Mouse (Mus musculus): ENCODE measurements at regions not wholly inside any gene's neighbourhood (a gene's known extent, or its start where the extent isn't known, plus 50 kb on each side); places are given as distances from the start of the nearest gene placed in this dataset.

DNA sequence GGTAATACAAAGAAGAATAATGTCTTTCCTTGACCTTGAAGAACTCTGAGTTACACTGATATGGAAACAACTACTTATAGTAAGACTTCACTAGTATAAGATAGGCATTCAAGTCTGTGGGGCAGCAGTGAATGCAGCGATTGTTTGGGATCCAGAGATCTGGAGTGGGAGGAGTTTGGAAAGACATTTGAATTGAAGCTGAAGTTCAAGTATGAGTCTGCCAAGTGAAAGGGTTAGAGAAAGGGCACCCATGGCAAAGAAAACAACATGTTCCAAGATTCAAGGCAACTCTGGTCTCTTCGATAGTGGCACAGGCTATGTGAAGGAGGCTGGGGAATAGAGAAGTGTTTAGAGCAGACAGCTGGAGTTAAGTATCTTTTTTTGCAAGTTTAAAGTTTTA is 275.3 kb downstream of the Tmsb4x start:
- no peak for DNase-seq (ENCODE audit: low spot score)
- no peak overlapping the region for H3K4me2 ChIP-seq (ENCODE audit: low read length)
- H3K9ac ChIP-seq (ENCODE audit: low read length) = no peak overlapping the region
- no peaks in the 10 kb centered on the region for H3K9me3 ChIP-seq (ENCODE audit: control insufficient read depth, low read length)
- 0 out of 2 replicates have a peak, but pooled peaks cover 2% of the 10 kb centered on the region for H3K27me3 ChIP-seq (replicated peaks; ENCODE audit: control insufficient read depth, insufficient read depth, low read length)
- 76% methylated on average over 2 of the region's 2 CpGs for WGBS
- H3K4me3 ChIP-seq (ENCODE audit: low read depth, low read length) = no peak overlapping the region
- no peaks in the 10 kb centered on the region for H3K36me3 ChIP-seq (ENCODE audit: control insufficient read depth, insufficient read depth, low read length)
- no peak overlapping the region for H3K27ac ChIP-seq (ENCODE audit: low read depth)
- H3K4me1 ChIP-seq (replicated peaks; ENCODE audit: control insufficient read depth, insufficient read depth, low read length) = no peaks in the 10 kb centered on the region
- no peak for ATAC-seq (replicated peaks; ENCODE audit: low FRiP score, low TSS enrichment, low read depth)

DNA sequence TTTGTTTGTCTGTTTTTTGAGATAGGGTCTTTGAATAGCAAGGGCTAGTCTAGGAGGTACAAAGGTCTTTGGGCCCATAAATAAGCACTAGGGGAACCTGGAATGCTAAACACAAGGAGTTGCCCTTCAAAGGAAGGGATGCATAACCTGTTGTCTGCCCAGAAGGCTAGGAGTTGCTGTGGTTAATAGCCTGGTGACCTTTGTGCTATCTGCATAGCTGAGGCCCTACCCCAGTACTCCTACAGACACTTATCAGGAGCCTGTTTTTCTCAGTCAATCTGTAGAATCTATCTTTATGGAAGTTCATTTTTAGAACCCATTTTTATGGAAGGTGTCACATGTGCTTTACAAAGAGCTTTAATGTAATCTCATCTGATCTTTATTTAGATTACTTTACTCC is 276.6 kb downstream of the Tmsb4x start:
- no peak overlapping the region for H3K4me3 ChIP-seq (ENCODE audit: low read depth, low read length)
- H3K9me3 ChIP-seq (ENCODE audit: control insufficient read depth, low read length) = no peaks in the 10 kb centered on the region
- no peak overlapping the region for H3K27ac ChIP-seq (ENCODE audit: low read depth)
- H3K4me1 ChIP-seq (replicated peaks; ENCODE audit: control insufficient read depth, insufficient read depth, low read length) = no peaks in the 10 kb centered on the region
- H3K4me2 ChIP-seq (ENCODE audit: low read length) = no peak overlapping the region
- no peaks in the 10 kb centered on the region for H3K36me3 ChIP-seq (ENCODE audit: control insufficient read depth, insufficient read depth, low read length)
- H3K9ac ChIP-seq (ENCODE audit: low read length) = no peak overlapping the region
- H3K27me3 ChIP-seq (replicated peaks; ENCODE audit: control insufficient read depth, insufficient read depth, low read length) = 0 out of 2 replicates have a peak, but pooled peaks cover 2% of the 10 kb centered on the region
- DNase-seq (ENCODE audit: low spot score) (no peak), ATAC-seq (replicated peaks; ENCODE audit: low FRiP score, low TSS enrichment, low read depth) (no peak)

DNA sequence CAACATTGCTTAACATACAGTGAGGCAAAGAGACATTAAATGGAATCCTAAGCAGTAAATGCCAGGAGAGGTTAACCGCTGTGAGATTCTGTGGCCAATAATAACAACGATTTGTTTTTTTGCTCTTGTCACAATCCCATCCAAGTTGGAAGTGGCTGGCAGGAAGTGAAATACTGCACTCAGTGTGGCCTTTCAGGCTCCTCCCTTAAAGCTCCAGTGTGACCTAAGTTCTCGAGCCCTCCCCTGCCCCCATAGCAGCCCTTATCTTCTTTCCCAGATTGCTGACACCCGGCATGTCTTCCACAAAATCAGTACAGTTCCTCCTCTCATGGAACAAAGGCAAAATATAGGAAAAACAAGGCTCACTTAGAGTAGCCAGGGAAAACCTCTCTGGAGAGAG is 278.1 kb downstream of the Tmsb4x start:
- 55% methylated on average over 4 of the region's 4 CpGs for WGBS
- H3K4me2 ChIP-seq (ENCODE audit: low read length) = no peak overlapping the region
- ATAC-seq (replicated peaks; ENCODE audit: low FRiP score, low TSS enrichment, low read depth) (no peak), DNase-seq (ENCODE audit: low spot score) (no peak)
- H3K4me3 ChIP-seq (ENCODE audit: low read depth, low read length) = no peak overlapping the region
- H3K4me1 ChIP-seq (replicated peaks; ENCODE audit: control insufficient read depth, insufficient read depth, low read length) = no peaks in the 10 kb centered on the region
- no peaks in the 10 kb centered on the region for H3K27me3 ChIP-seq (replicated peaks; ENCODE audit: control insufficient read depth, insufficient read depth, low read length)
- no peak overlapping the region for H3K9ac ChIP-seq (ENCODE audit: low read length)
- no peak overlapping the region for H3K27ac ChIP-seq (ENCODE audit: low read depth)
- no peaks in the 10 kb centered on the region for H3K36me3 ChIP-seq (ENCODE audit: control insufficient read depth, insufficient read depth, low read length)
- H3K9me3 ChIP-seq (ENCODE audit: control insufficient read depth, low read length) = no peaks in the 10 kb centered on the region

DNA sequence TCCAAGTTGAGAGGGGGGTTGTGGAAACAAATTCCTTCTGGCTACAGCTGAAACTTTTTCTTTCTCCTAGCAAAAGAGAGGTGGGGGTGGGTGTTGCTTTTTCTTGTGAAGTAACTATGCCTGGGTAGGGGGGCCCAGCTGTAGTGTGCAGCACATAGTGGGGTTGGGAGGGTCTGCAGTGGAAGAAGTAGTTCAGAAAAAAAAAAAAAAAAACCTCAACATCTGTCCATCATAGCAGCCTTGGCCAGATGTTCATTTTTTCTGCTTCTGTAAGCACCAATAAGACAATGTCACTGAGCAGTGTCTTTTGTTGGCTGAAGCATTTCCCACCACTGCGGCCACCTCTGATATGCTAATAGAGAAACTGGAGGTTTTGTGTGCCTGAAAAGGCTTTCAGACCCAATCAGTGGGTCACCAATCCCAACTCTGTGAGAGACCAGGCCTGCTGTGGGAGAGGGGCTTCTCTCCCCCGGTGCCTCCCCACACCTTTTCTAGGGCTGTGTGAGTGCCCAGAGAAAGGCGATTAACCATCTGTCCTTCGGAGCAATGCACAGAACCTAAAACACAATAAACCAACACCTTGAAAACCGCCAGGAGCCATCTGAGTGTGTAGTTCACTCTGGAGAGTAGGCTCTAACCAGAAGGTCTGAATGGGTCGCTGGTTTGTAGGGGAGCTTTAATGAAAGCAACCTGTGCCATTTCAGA is 279.2 kb downstream of the Tmsb4x start:
- H3K27me3 ChIP-seq (replicated peaks; ENCODE audit: control insufficient read depth, insufficient read depth, low read length) = no peaks in the 10 kb centered on the region
- no peak overlapping the region for H3K9ac ChIP-seq (ENCODE audit: low read length)
- no peak for DNase-seq (ENCODE audit: low spot score)
- H3K9me3 ChIP-seq (ENCODE audit: control insufficient read depth, low read length) = no peaks in the 10 kb centered on the region
- H3K4me1 ChIP-seq (replicated peaks; ENCODE audit: control insufficient read depth, insufficient read depth, low read length) = no peaks in the 10 kb centered on the region
- no peak for ATAC-seq (replicated peaks; ENCODE audit: low FRiP score, low TSS enrichment, low read depth)
- no peak overlapping the region for H3K4me3 ChIP-seq (ENCODE audit: low read depth, low read length)
- H3K27ac ChIP-seq (ENCODE audit: low read depth) = no peak overlapping the region
- H3K36me3 ChIP-seq (ENCODE audit: control insufficient read depth, insufficient read depth, low read length) = no peaks in the 10 kb centered on the region
- no peak overlapping the region for H3K4me2 ChIP-seq (ENCODE audit: low read length)
- WGBS = 61% methylated on average over 6 of the region's 6 CpGs

DNA sequence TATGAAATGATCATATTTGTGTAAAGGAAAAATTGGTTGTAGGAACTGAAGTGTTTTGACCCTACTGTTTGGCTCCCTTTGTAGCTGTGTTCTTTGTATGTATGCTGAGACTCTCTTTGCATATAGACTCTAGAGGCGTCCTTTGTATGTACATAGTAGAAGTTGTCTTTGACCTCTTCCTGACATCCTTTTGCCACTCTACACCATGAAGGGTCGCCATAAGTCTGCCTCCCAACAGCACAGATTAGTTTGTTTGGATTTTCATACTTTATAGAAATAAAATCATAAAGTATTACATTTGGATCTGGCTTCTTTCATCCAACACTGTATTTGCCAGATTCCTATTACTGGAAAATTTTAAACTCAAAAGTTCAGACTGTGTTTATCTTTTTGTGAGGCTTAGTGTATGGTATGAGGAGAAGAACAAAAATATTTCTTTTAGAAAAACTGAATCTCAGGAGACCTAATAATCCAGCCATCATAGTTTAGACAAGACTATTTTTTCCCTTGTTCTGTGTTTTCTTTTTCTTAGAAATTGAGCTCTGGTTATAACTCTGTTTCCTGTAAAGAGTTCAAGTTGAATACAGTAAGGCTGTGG is 293.7 kb downstream of the Tmsb4x start:
- Histone ChIP-seq H3K9ac (ENCODE audit: low read length) (no peak overlapping the region), H3K27me3 (replicated peaks; ENCODE audit: control insufficient read depth, insufficient read depth, low read length) (no peaks in the 10 kb centered on the region), H3K4me3 (ENCODE audit: low read depth, low read length) (no peak overlapping the region), H3K27ac (ENCODE audit: low read depth) (peak overlapping the region; percentile 43; the same call in 1 of the 2 replicates), H3K4me1 (replicated peaks; ENCODE audit: control insufficient read depth, insufficient read depth, low read length) (no peaks in the 10 kb centered on the region), H3K36me3 (ENCODE audit: control insufficient read depth, insufficient read depth, low read length) (no peaks in the 10 kb centered on the region), H3K4me2 (ENCODE audit: low read length) (no peak overlapping the region), H3K9me3 (ENCODE audit: control insufficient read depth, low read length) (no peaks in the 10 kb centered on the region)
- WGBS = 34% methylated on average over 2 of the region's 2 CpGs
- ATAC-seq (replicated peaks; ENCODE audit: low FRiP score, low TSS enrichment, low read depth) (0 out of 2 replicates have a peak, but pooled peaks have one; percentile 43), DNase-seq (ENCODE audit: low spot score) (no peak)

DNA sequence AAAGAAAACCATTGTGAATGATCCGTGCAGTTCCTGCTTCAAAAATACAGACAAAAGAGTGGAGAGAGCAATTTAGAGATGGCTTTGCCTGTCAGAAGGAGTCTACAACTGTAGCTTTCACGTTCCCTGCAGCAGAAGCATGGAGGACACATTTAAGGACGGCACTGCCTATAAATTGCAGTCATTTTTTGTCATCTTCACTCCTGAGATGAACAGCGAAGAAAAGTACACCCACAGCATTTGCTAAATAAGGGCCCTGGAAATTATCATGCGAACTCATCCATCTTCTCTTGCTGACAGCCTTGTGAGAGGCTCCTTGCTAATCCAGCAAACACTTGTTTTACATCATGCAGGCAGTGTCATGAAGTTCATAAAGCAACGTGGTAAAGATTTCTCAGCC is 302.5 kb downstream of the Tmsb4x start:
- no peak for ATAC-seq (replicated peaks; ENCODE audit: low FRiP score, low TSS enrichment, low read depth)
- no peak overlapping the region for H3K4me3 ChIP-seq (ENCODE audit: low read depth, low read length)
- no peak overlapping the region for H3K9ac ChIP-seq (ENCODE audit: low read length)
- WGBS = 48% methylated on average over 6 of the region's 6 CpGs
- no peaks in the 10 kb centered on the region for H3K9me3 ChIP-seq (ENCODE audit: control insufficient read depth, low read length)
- no peaks in the 10 kb centered on the region for H3K36me3 ChIP-seq (ENCODE audit: control insufficient read depth, insufficient read depth, low read length)
- no peaks in the 10 kb centered on the region for H3K4me1 ChIP-seq (replicated peaks; ENCODE audit: control insufficient read depth, insufficient read depth, low read length)
- H3K27me3 ChIP-seq (replicated peaks; ENCODE audit: control insufficient read depth, insufficient read depth, low read length) = no peaks in the 10 kb centered on the region
- no peak overlapping the region for H3K4me2 ChIP-seq (ENCODE audit: low read length)
- no peak overlapping the region for H3K27ac ChIP-seq (ENCODE audit: low read depth)
- DNase-seq (ENCODE audit: low spot score) = no peak

DNA sequence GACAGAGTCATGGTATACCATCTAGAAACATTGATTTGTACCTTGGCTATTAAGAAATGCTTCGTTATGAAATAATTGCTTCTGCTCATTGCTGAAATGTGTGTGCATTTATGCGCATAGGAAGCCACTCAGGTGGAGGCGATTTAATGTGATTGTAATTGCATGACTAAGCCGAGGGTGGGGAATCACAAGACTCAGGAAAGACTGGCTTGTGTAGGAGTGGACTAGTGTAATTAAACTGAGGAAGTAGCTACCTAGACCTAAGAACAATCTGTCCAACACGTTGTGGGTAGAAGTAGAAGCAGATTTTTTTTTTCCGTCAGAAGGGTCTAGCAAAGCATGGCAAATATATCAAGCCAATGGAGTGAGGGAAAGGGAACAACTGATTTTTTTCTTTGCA is 308.4 kb downstream of the Tmsb4x start:
- peaks cover 4% of the 10 kb centered on the region; the same call in 1 of the 2 replicates for H3K27me3 ChIP-seq (replicated peaks; ENCODE audit: control insufficient read depth, insufficient read depth, low read length)
- H3K9me3 ChIP-seq (ENCODE audit: control insufficient read depth, low read length) = no peaks in the 10 kb centered on the region
- H3K4me3 ChIP-seq (ENCODE audit: low read depth, low read length) = no peak overlapping the region
- H3K36me3 ChIP-seq (ENCODE audit: control insufficient read depth, insufficient read depth, low read length) = no peaks in the 10 kb centered on the region
- H3K9ac ChIP-seq (ENCODE audit: low read length) = no peak overlapping the region
- 81% methylated on average over 6 of the region's 6 CpGs for WGBS
- DNase-seq (ENCODE audit: low spot score) (no peak), ATAC-seq (replicated peaks; ENCODE audit: low FRiP score, low TSS enrichment, low read depth) (no peak)
- H3K27ac ChIP-seq (ENCODE audit: low read depth) = no peak overlapping the region
- no peaks in the 10 kb centered on the region for H3K4me1 ChIP-seq (replicated peaks; ENCODE audit: control insufficient read depth, insufficient read depth, low read length)
- H3K4me2 ChIP-seq (ENCODE audit: low read length) = no peak overlapping the region

DNA sequence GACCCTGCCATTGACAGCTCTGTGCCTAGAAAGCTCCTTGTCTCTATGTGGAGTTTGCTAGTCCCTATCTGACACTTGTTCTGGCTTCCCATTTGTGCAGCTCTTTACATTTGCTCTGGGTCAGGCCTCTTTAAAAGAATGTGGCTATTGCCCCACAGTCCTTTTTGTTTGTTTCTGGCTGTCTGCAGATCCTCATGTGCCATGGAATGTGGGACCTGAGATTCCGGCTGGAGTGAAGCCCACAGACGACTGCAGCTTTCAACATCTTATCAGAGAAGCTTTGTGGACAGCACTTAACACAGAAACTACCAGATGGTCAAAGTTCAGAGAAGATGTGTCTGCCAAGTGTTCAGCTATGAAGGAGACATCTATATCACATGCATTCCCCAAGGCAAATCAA is 309.7 kb upstream of the Egfl6 start:
- Histone ChIP-seq H3K9me3 (ENCODE audit: control insufficient read depth, low read length) (no peaks in the 10 kb centered on the region), H3K27ac (ENCODE audit: low read depth) (no peak overlapping the region), H3K9ac (ENCODE audit: low read length) (no peak overlapping the region), H3K27me3 (replicated peaks; ENCODE audit: control insufficient read depth, insufficient read depth, low read length) (0 out of 2 replicates have a peak, but pooled peaks cover 2% of the 10 kb centered on the region), H3K4me3 (ENCODE audit: low read depth, low read length) (no peak overlapping the region), H3K4me1 (replicated peaks; ENCODE audit: control insufficient read depth, insufficient read depth, low read length) (no peaks in the 10 kb centered on the region), H3K36me3 (ENCODE audit: control insufficient read depth, insufficient read depth, low read length) (no peaks in the 10 kb centered on the region), H3K4me2 (ENCODE audit: low read length) (no peak overlapping the region)
- no peak for ATAC-seq (replicated peaks; ENCODE audit: low FRiP score, low TSS enrichment, low read depth)
- 38% methylated on average over 2 of the region's 2 CpGs for WGBS
- DNase-seq (ENCODE audit: low spot score) = no peak

DNA sequence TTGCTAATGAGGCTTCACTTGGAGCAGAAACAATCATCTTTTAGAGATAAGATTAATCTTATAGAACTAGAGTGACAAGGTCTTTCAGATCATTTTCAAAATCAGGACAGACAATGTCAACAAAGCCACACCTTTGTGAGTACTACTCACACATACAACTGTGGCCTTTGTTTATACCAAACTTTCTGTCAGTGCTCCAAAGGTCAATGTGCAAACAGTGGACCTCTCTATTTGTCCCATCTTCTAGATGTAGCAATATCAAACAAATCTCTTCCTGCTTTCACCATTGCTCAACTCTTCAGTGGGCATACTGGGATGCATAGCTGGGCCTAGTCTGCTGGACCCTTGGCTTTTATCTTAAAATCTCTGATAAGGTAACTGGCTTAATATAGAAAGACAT is 300.9 kb upstream of the Egfl6 start:
- Histone ChIP-seq H3K27ac (ENCODE audit: low read depth) (no peak overlapping the region), H3K36me3 (ENCODE audit: control insufficient read depth, insufficient read depth, low read length) (no peaks in the 10 kb centered on the region), H3K4me3 (ENCODE audit: low read depth, low read length) (no peak overlapping the region), H3K9ac (ENCODE audit: low read length) (no peak overlapping the region), H3K4me2 (ENCODE audit: low read length) (no peak overlapping the region), H3K9me3 (ENCODE audit: control insufficient read depth, low read length) (no peaks in the 10 kb centered on the region), H3K4me1 (replicated peaks; ENCODE audit: control insufficient read depth, insufficient read depth, low read length) (no peaks in the 10 kb centered on the region), H3K27me3 (replicated peaks; ENCODE audit: control insufficient read depth, insufficient read depth, low read length) (0 out of 2 replicates have a peak, but pooled peaks cover 5% of the 10 kb centered on the region)
- DNase-seq (ENCODE audit: low spot score) (no peak), ATAC-seq (replicated peaks; ENCODE audit: low FRiP score, low TSS enrichment, low read depth) (no peak)

All from intestine, embryonic 14.5 days (tissue).